Mouse (Mus musculus) intestine, embryonic 16.5 days (tissue): ENCODE measurements at regions not wholly inside any gene's neighbourhood (a gene's known extent, or its start where the extent isn't known, plus 50 kb on each side); places are given as distances from the start of the nearest gene placed in this dataset.

Experiments
- ATAC-seq: fragments of 200-750 bp; cut with Nextera tagmentation; 2 replicates; pipeline ENCODE4 v1.8.0; 2017; ENCODE audit warnings: moderate TSS enrichment, moderate library complexity
- H3K27ac ChIP-seq: fragments of 300-500 bp; sonication (generic); 2 replicates; pipeline ENCODE4 v1.5.1; 2014; ENCODE audit warnings: mild to moderate bottlenecking, low read length
- H3K27me3 ChIP-seq: fragments of 300-500 bp; sonication (generic); replicated peaks from 2 replicates; pipeline ENCODE4 v1.6.1; 2014; ENCODE audit warnings: low read length, control low read depth, mixed read lengths; ENCODE audit not compliant: control insufficient read depth, insufficient read depth
- H3K36me3 ChIP-seq: fragments of 300-500 bp; sonication (generic); 2 replicates; pipeline ENCODE4 v1.6.1; 2014; ENCODE audit warnings: low read length, control low read depth; ENCODE audit not compliant: control insufficient read depth, insufficient read depth
- H3K4me1 ChIP-seq: fragments of 300-500 bp; sonication (generic); 2 replicates; pipeline ENCODE4 v1.6.1; 2014; ENCODE audit warnings: low read length, control low read depth, mixed read lengths; ENCODE audit not compliant: control insufficient read depth, insufficient read depth
- H3K4me2 ChIP-seq: fragments of 300-500 bp; sonication (generic); 2 replicates; pipeline ENCODE4 v1.6.1; 2014; ENCODE audit warnings: low read depth, low read length, control low read depth
- H3K4me3 ChIP-seq: fragments of 300-500 bp; sonication (generic); 2 replicates; pipeline ENCODE4 v1.5.1; 2014; ENCODE audit warnings: mild to moderate bottlenecking, low read length
- H3K9ac ChIP-seq: fragments of 300-500 bp; sonication (generic); 2 replicates; pipeline ENCODE4 v1.6.1; 2014; ENCODE audit warnings: low read depth, low read length
- H3K9me3 ChIP-seq: fragments of 300-500 bp; sonication (generic); 2 replicates; pipeline ENCODE4 v1.6.1; 2016; ENCODE audit warnings: low read length, control low read depth; ENCODE audit not compliant: control insufficient read depth
- WGBS: fragments of 180-500 bp; shearing (Covaris S2); extraction: QIAGEN DNeasy Blood & Tissue Kit; methylation state at CpG from one replicate; pipeline ENCODE4 v1.1.7; 2014; 5-methylcytosine and 5-hydroxymethylcytosine counted together

GRCm38 (mm10) chr3:40458490-40458889 is 72.6 kb upstream of the Intu start:
- Histone ChIP-seq H3K36me3 (no peaks in the 10 kb centered on the region), H3K9ac (no peak overlapping the region), H3K4me3 (no peak overlapping the region), H3K9me3 (no peaks in the 10 kb centered on the region), H3K27ac (no peak overlapping the region), H3K4me1 (no peaks in the 10 kb centered on the region), H3K27me3 (no peaks in the 10 kb centered on the region), H3K4me2 (no peak overlapping the region)
- WGBS: 81% methylated on average over 5 of the region's 5 CpGs
- ATAC-seq: no peak

- 70% methylated on average over 5 of the region's 5 CpGs for WGBS
Measured at GRCm38 (mm10) chr3:40463446-40463845, 67.6 kb upstream of the Intu start.

GRCm38 (mm10) chr3:40470101-40470500 is 61.0 kb upstream of the Intu start:
- 0 out of 2 replicates have a peak, but pooled peaks cover 4% of the 10 kb centered on the region for H3K9me3 ChIP-seq
- no peak for ATAC-seq
- no peak overlapping the region for H3K4me2 ChIP-seq
- no peaks in the 10 kb centered on the region for H3K36me3 ChIP-seq
- WGBS: 58% methylated on average over 6 of the region's 6 CpGs
- H3K4me3 ChIP-seq: no peak overlapping the region
- H3K27ac ChIP-seq: no peak overlapping the region
- H3K27me3 ChIP-seq: no peaks in the 10 kb centered on the region
- H3K4me1 ChIP-seq: no peaks in the 10 kb centered on the region
- no peak overlapping the region for H3K9ac ChIP-seq

More at GRCm38 (mm10) chr3:40463446-40463845, 67.6 kb upstream of the Intu start:
- Histone ChIP-seq H3K9me3 (0 out of 2 replicates have a peak, but pooled peaks cover 4% of the 10 kb centered on the region), H3K9ac (no peak overlapping the region), H3K4me2 (no peak overlapping the region), H3K4me1 (no peaks in the 10 kb centered on the region), H3K4me3 (no peak overlapping the region), H3K27ac (no peak overlapping the region), H3K27me3 (no peaks in the 10 kb centered on the region), H3K36me3 (no peaks in the 10 kb centered on the region)
- no peak for ATAC-seq

GRCm38 (mm10) chr3:40472766-40473165 is 58.3 kb upstream of the Intu start:
- Histone ChIP-seq H3K36me3 (no peaks in the 10 kb centered on the region), H3K4me2 (no peak overlapping the region), H3K9ac (no peak overlapping the region), H3K27me3 (no peaks in the 10 kb centered on the region), H3K9me3 (0 out of 2 replicates have a peak, but pooled peaks cover 4% of the 10 kb centered on the region), H3K4me3 (no peak overlapping the region), H3K4me1 (no peaks in the 10 kb centered on the region), H3K27ac (no peak overlapping the region)
- ATAC-seq: no peak
- WGBS: 82% methylated on average over 6 of the region's 6 CpGs

- Histone ChIP-seq H3K4me2 (no peak overlapping the region), H3K9ac (no peak overlapping the region), H3K27me3 (no peaks in the 10 kb centered on the region), H3K9me3 (no peaks in the 10 kb centered on the region), H3K36me3 (no peaks in the 10 kb centered on the region), H3K4me1 (no peaks in the 10 kb centered on the region), H3K27ac (no peak overlapping the region), H3K4me3 (no peak overlapping the region)
- ATAC-seq: no peak
- 75% methylated on average over 15 of the region's 15 CpGs for WGBS
Measured at GRCm38 (mm10) chr3:40480258-40480951, 50.7 kb upstream of the Intu start.
